ENCODE assay signal across 9 mouse cellular contexts in genomic region chr5:135460833-135461173, GRCm38 (mm10).
DNase-seq lines count a peak whose midpoint lies in the region; ATAC-seq and TF ChIP-seq lines count a peak whose summit lies in the region.
"Had no signal": no experiment of that assay in that cellular context is flagged by ENCODE, and none has a peak within 500 bp of the region (broad histone marks: within the 10 kb centered on the region; RNA-seq: fewer than 3 reads in every experiment).

No protein-coding gene starts in this region.

- peak overlapping the region; percentile 40; the same call in 1 of the 2 replicates for H3K27ac ChIP-seq in intestine, embryonic 15.5 days
- no peak overlapping the region for H3K27ac ChIP-seq in intestine, postnatal 0 days (ENCODE audit: low read depth, low read length)
- H3K27ac ChIP-seq in spleen, adult 2 months (ENCODE audit: insufficient read depth, low read length), result peak overlapping the region; percentile 69
- peak overlapping the region; percentile 53 for H3K27ac ChIP-seq in intestine, embryonic 16.5 days (ENCODE audit: low read length)
- H3K27ac ChIP-seq: limb, embryonic 13.5 days had no signal

- H3K4me1 ChIP-seq in intestine, embryonic 15.5 days (replicated peaks), result no peaks in the 10 kb centered on the region
- no peaks in the 10 kb centered on the region for H3K4me1 ChIP-seq in intestine, postnatal 0 days (replicated peaks; ENCODE audit: control insufficient read depth, insufficient read depth, low read length)
- H3K4me1 ChIP-seq in spleen, adult 2 months (ENCODE audit: control insufficient read depth, insufficient read depth, insufficient read length), result no peaks in the 10 kb centered on the region; the same call in 1 of the 2 replicates
- no peaks in the 10 kb centered on the region for H3K4me1 ChIP-seq in intestine, embryonic 16.5 days (ENCODE audit: control insufficient read depth, insufficient read depth, low read length)

- peaks cover 4% of the 10 kb centered on the region; the same call in 1 of the 2 replicates for H3K36me3 ChIP-seq in intestine, embryonic 15.5 days
- peaks cover 7% of the 10 kb centered on the region; the same call in 1 of the 2 replicates for H3K36me3 ChIP-seq in intestine, postnatal 0 days (ENCODE audit: control insufficient read depth, insufficient read depth)
- no peaks in the 10 kb centered on the region for H3K36me3 ChIP-seq in spleen, adult 2 months (ENCODE audit: control insufficient read depth, insufficient read depth, low read length)
- H3K36me3 ChIP-seq in intestine, embryonic 16.5 days (ENCODE audit: control insufficient read depth, insufficient read depth, low read length), result no peaks in the 10 kb centered on the region

- H3K9ac ChIP-seq in intestine, embryonic 15.5 days, result no peak overlapping the region
- no peak overlapping the region for H3K9ac ChIP-seq in intestine, postnatal 0 days (ENCODE audit: low read depth, low read length)
- no peak overlapping the region for H3K9ac ChIP-seq in intestine, embryonic 16.5 days (ENCODE audit: low read depth, low read length)
- H3K9ac ChIP-seq: limb, embryonic 13.5 days had no signal

- ATAC-seq in intestine, embryonic 15.5 days, result 0 out of 2 replicates have a peak, but pooled peaks have one; percentile 12
- no peak for ATAC-seq in intestine, postnatal 0 days
- no peak for ATAC-seq in intestine, embryonic 16.5 days

- H3K27me3 ChIP-seq in intestine, embryonic 15.5 days (replicated peaks), result no peaks in the 10 kb centered on the region
- H3K27me3 ChIP-seq in intestine, postnatal 0 days (replicated peaks; ENCODE audit: control insufficient read depth, insufficient read depth, low read length), result no peaks in the 10 kb centered on the region
- no peaks in the 10 kb centered on the region for H3K27me3 ChIP-seq in spleen, adult 2 months (ENCODE audit: control insufficient read depth, insufficient read depth, low read length)
- H3K27me3 ChIP-seq in intestine, embryonic 16.5 days (replicated peaks; ENCODE audit: control insufficient read depth, insufficient read depth, low read length), result no peaks in the 10 kb centered on the region
- H3K27me3 ChIP-seq: limb, embryonic 13.5 days had no signal

- TF ChIP-seq CTCF in intestine, postnatal 0 days (IDR thresholded peaks at IDR 0.05; ENCODE audit: low read depth), result no peak
- no peak for TF ChIP-seq CTCF in spleen, adult 2 months (IDR thresholded peaks at IDR 0.05; ENCODE audit: extremely low read depth, insufficient read depth, insufficient read length, insufficient replicate concordance)

- no peaks in the 10 kb centered on the region for H3K9me3 ChIP-seq in intestine, embryonic 15.5 days
- H3K9me3 ChIP-seq in intestine, postnatal 0 days (ENCODE audit: control insufficient read depth), result no peaks in the 10 kb centered on the region
- no peaks in the 10 kb centered on the region for H3K9me3 ChIP-seq in intestine, embryonic 16.5 days (ENCODE audit: control insufficient read depth, low read length)
- H3K9me3 ChIP-seq: limb, embryonic 13.5 days had no signal

- no peak overlapping the region for H3K4me2 ChIP-seq in intestine, embryonic 15.5 days (replicated peaks)
- H3K4me2 ChIP-seq in intestine, postnatal 0 days (replicated peaks; ENCODE audit: low read depth), result no peak overlapping the region
- H3K4me2 ChIP-seq in intestine, embryonic 16.5 days (ENCODE audit: low read depth, low read length), result no peak overlapping the region
- H3K4me2 ChIP-seq: limb, embryonic 13.5 days had no signal

- no peak for DNase-seq in spleen, adult 2 months (ENCODE audit: low read depth in 1 of 2, low spot score in 2 of 2)
- DNase-seq in spleen, postnatal 36 days (ENCODE audit: low spot score in 2 of 2), result no peak
- no peak for DNase-seq in right cerebral cortex, postnatal 14 days
- no peak for DNase-seq in spleen, postnatal 14 days (ENCODE audit: low spot score in 2 of 2)
- DNase-seq in embryo, embryonic 10 days (ENCODE audit: low spot score), result no peak

- WGBS in intestine, embryonic 15.5 days, result 88% methylated on average over 4 of the region's 4 CpGs
- WGBS in intestine, postnatal 0 days, result 85% methylated on average over 4 of the region's 4 CpGs
- 48% methylated on average over 4 of the region's 4 CpGs for WGBS in spleen, adult 2 months
- WGBS in intestine, embryonic 16.5 days, result 81% methylated on average over 4 of the region's 4 CpGs

- TF ChIP-seq POLR2A in spleen, adult 2 months (IDR thresholded peaks at IDR 0.05; ENCODE audit: low read depth, low read length), result no peak

- H3K4me3 ChIP-seq in intestine, embryonic 15.5 days (replicated peaks), result no peak overlapping the region
- no peak overlapping the region for H3K4me3 ChIP-seq in intestine, postnatal 0 days (ENCODE audit: low read depth, low read length)
- H3K4me3 ChIP-seq in spleen, adult 2 months (ENCODE audit: extremely low read depth, insufficient read depth, insufficient read length), result no peak overlapping the region
- H3K4me3 ChIP-seq in intestine, embryonic 16.5 days (ENCODE audit: low read length), result no peak overlapping the region
- H3K4me3 ChIP-seq: limb, embryonic 13.5 days had no signal
